Mouse (Mus musculus): Measurements from ENCODE around the gene Ttc39a.
"Not testable (repeated sequence)": the region's sequence is repeated elsewhere in the genome, so short reads cannot be mapped to it uniquely, and the experiment has no call there.

The Ttc39a gene

DNA sequence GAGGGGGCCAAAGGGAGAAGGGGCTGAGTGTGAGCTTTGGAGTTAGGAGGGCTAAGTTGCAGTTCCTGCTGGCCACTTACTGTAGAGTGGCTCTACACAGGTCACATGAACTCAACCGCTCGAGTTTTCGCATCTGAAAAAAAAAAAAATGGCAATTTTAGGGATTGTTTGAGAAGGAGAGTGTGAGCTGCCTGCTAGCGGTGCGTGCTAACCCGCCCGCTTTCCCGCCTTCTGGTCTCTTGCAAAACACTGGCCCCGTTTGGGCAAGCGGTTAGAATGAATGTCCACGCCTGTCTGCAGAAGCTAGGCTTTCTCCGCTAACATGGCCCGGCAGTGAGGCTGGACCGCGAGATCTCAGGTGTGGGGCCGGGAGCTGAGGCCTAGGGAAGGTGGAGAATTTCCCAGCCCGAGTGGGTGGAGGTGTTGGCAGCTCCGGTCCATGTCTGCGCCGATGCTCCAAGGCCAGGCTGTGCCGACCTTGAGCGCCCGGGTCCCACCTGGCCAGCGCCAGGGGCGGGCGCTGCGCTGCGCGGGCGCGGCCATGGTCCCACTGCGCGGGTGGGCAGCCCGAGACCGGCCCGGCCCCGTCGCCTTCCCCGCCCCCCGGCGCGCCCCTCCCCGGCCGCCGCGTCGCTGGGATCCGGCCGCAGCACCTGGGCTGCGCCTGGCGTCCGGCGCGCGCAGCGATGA lies at the start of gene Ttc39a:
Ttc39a (plus strand) TSS at position 138 of the 690 bp plus-strand sequence.
- DNase-seq (ENCODE audit: low read depth, low spot score), result peak; percentile 71

DNA sequence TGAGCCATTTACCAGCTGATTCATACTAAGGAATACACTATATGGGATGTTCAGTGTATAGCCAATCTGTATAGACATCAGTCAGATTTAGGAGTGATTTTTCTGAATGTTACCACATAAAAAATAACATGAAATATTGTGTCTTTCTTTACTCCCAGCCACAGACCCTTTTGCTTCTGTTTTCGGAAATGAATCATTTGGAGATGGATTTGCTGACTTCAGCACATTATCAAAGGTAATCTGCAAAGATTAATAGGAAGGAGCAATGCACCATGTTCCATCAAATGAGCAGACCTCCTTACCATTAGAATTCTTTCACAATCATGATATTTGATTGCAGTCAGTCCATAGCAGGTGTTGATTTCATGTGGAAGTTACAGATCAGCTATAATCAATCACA lies 28.3 kb upstream of the Ttc39a start:
- DNase-seq (ENCODE audit: low read depth, low spot score), result no peak

DNA sequence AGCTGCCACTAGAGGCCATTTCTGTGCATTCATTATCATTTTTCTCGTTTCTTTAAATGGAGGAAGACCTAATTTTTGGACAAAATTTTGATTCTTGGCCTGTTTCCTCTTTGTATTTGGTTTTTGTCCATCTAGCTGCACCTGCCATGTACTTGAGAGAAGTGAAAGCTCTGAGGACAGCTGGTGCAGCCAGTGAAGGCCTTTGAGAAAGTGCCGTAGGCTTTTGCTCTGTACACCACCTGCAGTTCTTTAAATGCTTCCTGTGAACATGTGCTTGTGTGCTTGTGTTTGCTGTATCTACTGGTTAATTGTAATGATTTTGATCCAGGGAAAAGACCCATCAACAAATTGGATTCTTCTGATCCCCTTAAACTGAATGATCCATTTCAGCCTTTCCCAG lies 24.0 kb upstream of the Ttc39a start:
- DNase-seq (ENCODE audit: low read depth, low spot score), result no peak

DNA sequence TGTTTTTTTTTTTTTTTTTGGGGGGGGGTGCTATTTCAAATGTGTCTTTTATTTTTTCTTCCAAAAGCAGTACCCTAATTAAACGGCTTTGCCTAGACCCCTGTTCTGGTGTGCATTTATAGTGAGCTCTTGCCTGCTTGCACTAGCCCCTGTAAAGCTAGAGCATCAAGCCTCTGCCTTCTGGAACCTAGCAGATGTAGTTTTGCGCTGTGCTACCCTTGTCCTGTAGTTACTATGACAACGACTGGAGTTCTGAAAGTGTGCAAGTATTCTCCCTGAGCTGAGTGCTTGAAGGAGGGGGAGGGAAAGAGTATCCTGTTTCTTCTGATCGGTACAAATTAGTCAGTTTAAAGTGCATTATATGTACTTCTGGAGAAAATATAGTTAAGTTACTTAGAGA lies 20.8 kb upstream of the Ttc39a start:
- peak; percentile 21 for DNase-seq (ENCODE audit: low read depth, low spot score)

DNA sequence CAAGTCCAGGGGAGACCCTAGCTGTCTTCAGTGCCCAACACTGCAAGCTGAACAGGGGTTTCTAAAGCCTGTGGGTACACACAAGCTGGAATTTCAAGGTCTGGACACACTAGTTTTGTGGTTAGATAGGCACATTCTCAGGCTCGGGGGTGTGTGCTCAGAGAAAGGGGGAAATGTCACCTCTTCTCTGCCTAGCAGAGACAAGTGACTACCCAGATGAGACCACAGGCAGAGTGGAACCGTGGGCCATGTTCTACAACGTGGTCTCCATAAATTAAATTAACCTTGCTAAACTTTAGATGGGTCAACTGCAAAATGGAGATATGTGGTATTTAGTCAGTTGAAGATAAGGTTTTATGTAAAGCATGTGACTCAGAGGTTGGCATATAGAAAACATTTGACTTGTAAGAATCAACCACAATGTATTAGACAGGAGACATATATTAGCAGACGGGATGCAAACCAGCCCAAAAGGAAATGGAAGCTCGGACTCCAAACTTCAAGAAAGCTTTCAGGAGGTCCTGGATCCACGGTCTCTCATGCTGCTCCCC lies 13.1 kb upstream of the Ttc39a start:
- no peak for DNase-seq (ENCODE audit: low read depth, low spot score)

DNA sequence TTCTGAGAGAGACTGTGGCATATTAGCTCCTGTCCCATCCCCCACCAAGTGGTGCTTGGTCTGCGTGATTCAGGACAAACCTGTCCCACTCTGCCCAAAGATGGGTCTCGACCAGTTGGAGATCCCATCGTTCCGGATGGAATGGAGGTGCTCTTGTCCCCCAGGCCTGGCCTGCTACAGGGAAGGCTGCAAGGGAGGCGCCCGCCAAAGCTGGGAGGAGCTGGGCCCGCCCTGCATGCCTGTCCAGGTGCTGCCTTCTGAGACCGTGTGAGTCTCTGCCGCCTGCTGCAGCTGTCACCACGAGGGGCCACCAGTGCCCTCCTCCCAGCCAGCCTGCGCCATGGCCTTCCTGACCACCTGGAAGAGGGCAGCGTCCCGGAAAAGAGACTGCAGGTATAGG lies 12.5 kb upstream of the Ttc39a start:
- DNase-seq (ENCODE audit: low read depth, low spot score), result no peak

DNA sequence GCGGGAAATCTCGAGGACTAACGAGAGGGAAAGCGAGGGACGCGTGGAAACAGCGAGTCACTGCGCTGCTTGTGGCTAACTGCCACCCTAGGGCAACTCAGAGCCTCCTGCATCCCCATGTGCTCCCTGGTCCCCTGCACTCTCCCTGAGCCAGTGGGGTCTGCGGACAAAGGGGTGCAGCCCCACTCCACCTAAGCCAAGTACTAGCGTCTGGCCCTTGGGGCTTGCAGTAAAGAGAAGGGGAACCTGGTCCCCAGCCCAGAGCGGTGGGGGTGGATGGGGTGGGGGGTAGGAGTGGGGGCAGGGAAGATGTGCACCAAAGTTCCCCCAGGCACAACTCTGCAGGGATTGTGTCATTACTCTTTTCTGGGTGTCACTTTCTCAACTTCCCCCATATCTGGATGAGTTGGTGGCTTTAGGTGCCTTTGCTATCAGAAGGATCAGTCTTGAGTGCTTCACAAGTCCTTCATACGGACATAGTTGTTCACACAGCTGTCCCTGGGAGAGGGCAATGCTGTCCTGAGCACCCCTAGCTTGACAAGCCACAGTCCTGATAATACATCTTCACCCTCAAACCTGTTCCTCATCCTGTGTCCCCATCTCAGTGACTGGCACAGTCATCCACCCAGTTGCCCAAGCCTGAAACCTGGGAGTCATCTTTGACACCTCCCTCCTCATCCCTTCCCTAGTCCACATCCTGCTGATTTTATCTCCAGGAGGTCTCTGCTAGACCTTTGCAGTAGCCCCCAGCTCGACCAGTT lies 11.9 kb upstream of the Ttc39a start:
- no peak for DNase-seq (ENCODE audit: low read depth, low spot score)

DNA sequence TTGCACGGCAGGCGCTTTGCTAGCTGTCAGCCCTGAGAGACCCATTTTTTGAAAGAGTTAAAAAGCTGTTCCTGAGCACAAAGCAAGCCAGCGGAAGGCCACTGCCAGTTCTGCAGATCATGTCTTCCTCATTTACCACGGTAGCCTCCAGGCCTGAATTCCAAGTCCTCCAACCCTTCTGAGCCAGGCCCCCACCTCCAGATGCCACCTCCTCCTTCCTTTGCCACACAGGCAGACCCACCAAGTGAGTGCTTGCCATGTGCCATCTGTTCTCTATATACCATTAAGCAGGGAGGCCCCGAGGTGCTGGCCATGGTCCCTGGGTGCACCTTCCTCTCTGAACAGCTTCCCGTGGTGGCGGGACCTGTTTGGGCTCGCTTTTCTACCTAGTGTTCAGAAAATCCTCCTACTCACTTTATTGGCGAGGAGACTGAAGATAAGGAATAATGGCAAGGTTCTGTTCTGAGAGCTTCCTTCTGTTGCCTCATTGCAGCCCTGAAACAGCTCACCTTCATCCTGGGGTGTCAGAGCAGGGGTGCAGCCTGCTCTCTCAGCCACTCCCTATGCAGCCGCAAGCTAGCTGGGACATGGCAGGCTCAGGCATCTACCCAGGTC lies 6.0 kb upstream of the Ttc39a start:
- DNase-seq (ENCODE audit: low read depth, low spot score), result no peak

DNA sequence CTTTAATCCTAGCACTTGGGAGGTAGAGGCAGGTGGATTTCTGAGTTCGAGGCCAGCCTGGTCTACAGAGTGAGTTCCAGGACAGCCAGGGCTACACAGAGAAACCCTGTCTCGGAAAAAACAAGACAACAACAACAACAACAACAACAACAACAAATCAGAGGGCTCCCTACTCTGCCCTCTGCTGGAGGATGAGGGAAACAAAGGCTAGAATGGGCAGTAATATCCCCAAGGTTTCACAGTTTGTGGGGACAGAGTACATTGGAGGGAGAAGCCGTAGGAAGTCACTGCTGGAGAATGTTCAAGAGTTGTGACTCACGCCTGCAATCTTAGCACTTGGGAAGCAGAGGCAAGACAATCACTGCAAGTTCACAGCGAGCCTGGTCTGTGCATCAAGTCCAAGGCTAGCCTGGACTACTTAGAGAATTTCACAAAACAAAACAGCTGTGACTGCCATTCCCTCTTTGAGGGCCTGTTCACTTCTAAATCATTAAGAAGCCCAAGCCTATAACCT lies 5.2 kb upstream of the Ttc39a start:
- DNase-seq (ENCODE audit: low read depth, low spot score), result peak; percentile 24

DNA sequence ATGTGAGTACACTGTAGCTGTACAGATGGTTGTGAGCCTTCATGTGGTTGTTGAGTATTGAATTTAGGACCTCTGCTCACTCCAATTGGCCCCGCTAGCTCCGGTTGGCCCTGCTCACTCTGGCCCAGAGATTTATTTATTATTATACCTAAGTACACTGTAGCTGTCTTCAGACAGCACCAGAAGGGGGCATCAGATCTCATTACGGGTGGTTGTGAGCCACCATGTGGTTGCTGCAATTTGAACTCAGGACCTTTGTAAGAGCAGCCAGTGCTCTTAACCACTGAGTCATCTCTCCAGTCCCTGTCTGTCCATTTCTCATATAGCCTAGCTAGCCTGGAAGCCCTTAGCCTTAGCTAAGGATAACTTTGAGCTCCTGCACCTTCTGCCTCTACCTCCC lies 1.5 kb upstream of the Ttc39a start:
- not testable (repeated sequence) for DNase-seq (ENCODE audit: low read depth, low spot score)

DNA sequence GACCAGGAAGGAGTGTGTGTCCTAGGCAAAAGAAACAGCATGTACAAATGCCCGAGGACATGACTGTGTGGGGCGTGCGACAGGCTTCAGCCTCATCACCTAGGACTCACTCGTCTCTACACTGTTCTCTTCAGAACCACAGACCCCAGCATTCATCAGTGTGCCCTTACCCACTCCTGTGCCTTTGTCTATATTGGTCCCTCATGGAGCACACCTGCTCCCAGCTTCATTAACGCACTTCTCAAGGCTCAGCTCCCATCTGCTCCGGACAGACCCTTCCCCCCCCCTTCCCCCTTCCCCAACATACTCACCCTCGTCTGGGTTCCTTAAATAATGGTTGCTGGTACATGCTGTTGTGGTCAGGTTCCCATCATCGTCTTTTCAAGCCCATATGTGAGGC lies 1.0 kb upstream of the Ttc39a start:
- DNase-seq (ENCODE audit: low read depth, low spot score), result no peak

DNA sequence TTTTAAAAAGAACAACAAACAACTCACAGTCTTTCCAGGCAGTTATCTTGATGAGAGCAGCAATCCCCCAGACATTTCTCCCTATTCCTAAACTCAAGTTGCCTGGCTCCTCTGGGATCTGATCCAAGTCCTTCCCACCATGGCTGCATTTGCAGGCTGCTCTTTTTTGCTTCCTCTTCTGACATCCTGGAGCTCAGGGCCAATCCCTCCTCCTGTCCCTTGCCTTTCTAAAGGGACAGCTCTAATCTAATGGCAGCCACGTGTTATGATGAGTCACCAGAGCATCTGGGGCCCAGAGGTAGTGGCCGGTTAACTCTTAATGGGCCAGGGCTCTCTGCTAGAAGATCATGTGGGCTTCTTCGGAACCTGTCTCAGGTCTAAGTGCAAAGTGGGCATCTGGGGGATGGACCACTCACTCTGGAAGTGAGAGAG lies 353 bp upstream of the Ttc39a start:
- peak; percentile 25 for DNase-seq (ENCODE audit: low read depth, low spot score)

DNA sequence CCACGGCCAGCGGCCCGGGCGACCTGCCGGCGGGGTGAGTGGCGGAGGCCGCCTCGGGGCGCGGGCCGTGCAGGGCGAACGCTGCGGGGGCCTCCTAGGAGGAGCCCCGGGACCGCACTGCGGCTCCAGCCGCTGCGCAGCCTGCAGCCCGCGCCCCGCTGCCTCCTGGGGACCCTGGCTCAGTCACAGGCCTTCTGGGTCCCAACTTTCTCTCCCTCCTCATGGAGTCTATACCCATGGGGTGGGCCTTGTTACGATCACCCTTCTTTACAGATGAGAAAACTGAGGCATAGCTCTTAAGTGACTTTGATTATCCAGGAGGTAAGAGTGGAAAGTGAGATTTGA lies 725 bp downstream of the Ttc39a start:
- DNase-seq (ENCODE audit: low read depth, low spot score), result peak; percentile 21

DNA sequence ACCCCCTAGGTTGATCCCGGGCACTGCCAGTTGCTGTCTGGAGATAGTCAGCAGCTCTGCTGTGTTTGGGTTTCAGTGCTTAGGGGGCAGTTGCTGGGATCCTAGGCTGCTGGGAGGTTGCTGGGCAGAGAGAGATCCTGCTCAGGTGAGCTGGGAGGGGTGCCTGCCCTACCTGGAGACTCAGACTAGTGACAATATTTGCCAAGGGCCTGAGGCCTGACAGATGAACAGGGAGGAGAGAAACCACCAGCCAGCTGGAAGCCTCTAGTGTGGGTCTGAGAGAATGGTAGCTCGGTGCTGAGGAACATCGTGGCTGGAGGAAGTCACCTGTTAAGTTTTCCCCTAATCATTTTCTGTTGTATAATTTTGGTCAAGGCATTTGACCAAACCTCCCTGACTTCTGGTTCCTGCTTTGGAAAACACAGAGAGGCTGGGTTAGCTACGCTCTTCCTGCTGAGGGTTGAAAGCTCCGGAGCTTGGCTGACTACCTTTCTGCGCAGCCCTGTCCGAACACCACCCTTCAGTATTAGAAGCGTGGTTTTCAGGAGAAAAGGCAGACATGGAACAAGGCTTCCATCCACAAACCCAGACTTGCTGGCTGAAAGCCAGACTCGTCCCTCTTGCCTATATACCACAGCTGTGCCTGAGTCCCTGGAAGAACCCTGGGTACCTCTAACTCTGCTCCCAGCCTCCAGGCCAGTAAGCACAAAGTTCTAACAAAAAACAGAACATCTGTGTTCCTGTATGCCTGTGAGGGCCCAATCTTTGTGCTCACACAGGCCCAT lies 1.5 kb downstream of the Ttc39a start:
- no peak for DNase-seq (ENCODE audit: low read depth, low spot score)

DNA sequence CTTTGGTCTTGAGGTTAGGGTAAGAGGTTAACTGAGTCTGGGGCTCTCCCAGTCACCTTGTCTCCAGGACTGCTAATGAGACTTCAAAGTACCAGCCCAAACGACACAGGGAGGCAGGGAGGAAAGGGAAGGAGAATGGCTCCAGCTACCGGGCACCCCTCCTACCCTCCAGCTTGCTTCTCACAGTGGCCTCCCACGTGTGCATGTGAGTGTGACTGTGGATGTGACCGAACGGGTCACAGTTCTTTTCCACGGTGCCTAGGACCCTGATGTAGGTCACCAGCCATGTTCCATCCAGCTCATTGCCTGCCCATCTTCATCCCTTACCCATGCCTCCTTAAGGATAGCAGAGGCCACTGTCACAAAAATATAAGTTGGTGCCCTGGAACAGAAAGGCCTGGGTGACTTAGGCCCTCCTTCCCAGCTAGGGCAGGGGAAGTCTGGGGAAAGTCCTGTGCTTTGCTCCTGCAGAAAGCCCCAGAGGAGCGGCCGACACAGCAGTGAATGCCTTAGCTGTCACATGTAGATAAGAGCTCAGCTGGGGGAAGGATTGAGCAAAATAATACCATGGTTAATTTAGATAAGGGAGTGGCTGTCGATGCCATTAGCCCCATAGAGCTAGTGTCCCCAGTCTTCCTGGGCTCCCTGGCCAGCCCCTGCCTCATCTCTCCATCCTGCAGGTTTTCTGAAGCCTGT lies 4.4 kb downstream of the Ttc39a start:
- no peak for DNase-seq (ENCODE audit: low read depth, low spot score)

DNA sequence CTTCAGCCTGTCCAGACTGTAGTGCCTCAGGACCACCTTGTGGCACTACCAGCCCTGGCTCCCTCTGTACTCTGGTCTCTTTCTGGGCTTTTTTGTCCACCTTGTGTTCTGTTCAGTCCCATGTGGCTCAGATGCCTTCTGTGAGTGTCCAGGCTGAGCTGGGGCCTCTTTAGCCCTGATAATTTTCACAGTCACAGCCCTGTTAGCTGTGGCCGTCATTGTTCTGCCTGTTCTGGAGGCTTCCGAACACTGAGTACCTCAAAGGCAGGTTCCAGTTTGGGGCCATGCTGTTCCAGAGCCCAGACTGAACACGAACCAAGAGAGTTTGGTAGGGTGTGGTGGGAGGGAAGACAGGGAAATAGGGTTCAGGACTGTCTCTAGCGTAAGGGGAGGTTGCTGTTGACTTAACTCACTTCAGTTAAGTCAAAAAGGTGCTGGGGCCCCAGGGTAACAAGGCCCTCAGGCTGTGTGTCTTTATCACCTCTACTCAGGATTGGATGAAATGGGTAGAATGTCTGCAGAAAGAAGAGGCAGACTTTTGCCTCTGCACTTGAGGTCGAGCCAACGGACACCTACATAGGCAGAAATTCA lies 5.0 kb downstream of the Ttc39a start:
- DNase-seq (ENCODE audit: low read depth, low spot score), result no peak

DNA sequence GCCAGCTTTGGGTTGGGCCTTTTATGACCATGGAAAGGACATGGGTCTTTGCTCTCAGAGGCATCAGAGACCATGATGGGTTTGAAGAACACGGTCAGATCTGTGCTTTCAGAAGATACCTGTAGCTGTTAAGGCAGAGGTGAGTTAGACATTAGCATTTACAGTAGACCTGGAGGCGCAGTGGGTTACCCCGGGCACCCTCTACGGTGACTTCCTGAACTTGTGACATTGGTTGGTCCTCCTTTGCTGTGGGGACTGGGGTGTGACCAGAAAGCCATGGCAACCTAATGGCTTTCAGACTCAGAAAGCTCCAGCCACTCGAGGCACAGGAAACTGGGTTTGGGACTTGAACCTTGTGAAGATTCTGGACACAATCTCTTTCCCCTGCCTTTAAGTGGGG lies 5.8 kb downstream of the Ttc39a start:
- DNase-seq (ENCODE audit: low read depth, low spot score), result no peak

DNA sequence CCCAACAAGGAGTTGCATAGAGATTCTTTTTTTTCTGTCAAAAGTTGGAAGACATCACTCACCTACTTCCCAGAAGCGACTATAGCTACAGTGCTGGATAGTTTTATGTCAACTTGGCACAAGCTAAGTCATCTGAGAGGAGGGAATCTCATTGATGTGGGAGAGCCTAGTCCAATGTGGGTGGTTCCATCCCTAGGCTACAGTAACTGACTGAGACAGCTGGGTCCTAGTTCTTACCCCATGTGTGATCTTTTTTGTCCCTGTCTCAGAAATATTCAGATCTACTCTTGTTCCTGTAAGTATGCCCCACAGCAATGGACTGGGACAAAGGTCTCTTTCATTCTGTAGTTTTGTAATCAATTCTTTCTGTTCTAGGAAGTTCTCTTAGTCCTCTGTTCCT lies 11.6 kb downstream of the Ttc39a start:
- no peak for DNase-seq (ENCODE audit: low read depth, low spot score)

DNA sequence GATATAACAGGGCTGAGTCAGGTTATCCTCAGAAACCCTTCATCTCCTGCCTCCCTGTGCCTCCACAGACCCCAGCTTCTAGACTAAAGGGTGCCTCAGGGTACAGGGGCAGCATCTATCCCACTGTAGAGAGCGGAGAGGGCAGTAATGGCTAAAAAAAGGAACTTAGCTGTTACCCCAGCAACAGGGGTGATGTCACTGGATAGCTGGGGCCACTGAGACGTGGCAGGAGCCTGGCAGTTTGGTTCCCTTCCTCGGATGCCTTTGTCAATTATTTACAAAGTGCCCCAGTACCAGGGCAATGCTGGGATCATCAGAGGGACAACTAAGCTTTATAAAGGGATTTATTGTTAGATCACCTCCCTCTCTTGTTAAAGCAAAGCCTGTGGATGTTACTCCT lies 12.6 kb downstream of the Ttc39a start:
- DNase-seq (ENCODE audit: low read depth, low spot score), result no peak

DNA sequence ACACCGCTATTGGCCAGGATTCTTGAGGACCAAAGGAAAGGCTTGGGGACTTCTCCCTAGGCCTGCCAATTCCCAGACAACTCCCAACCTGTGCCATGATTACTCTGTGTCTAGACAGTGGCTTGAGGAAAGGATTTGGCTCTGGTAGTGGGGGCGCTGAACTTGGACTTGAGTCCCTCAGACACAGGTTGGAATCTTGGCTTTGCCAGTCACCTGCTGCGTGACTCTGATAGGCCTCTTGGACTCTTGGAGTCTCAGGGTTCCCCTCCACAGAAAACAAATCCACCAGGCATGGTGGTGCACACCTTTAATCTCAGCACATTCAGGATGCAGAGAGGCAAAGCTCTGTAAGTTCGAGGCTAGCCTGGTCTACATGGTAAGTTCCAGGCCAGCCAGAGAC lies 13.1 kb downstream of the Ttc39a start:
- no peak for DNase-seq (ENCODE audit: low read depth, low spot score)
